Mouse (Mus musculus) MEL (cell line): Measurements from ENCODE around the gene Anapc13. TPM values are rescaled to one million over a fixed set of nuclear protein-coding genes. Genes with fewer than 3 reads are reported as not detected.

ENCODE experiments used
- DNase-seq: peaks from one replicate; pipeline ENCODE4 v3.0.0; 2011; ENCODE audit warnings: low read depth, low spot score
- H3K27ac ChIP-seq: 2 replicates; pipeline ENCODE4 v1.5.1; 2012; ENCODE audit warnings: low read depth, mild to moderate bottlenecking, control low read depth, low read length, moderate library complexity; ENCODE audit not compliant: control insufficient read depth
- H3K27me3 ChIP-seq, 2 experiments: fragments of 150-350 bp in 1 of 2; sonication (generic) in 1 of 2; 2 replicates each; pipeline ENCODE4 v1.6.1; 2012; ENCODE audit warnings: low read length in 2 of 2, mild to moderate bottlenecking in 2 of 2, improper control_type of control experiment in 1 of 2, moderate library complexity in 1 of 2; ENCODE audit not compliant: insufficient read depth in 2 of 2, control insufficient read depth in 1 of 2
- H3K36me3 ChIP-seq, 2 experiments: 2 replicates each; pipeline ENCODE4 v1.6.1; 2012 to 2014; ENCODE audit warnings: low read length in 2 of 2, improper control_type of control experiment in 1 of 2, inconsistent platforms in 1 of 2, mild to moderate bottlenecking in 1 of 2; ENCODE audit not compliant: insufficient read depth in 2 of 2, control insufficient read depth in 1 of 2
- H3K4me1 ChIP-seq, 2 experiments: fragments of 150-350 bp in 1 of 2; sonication (generic) in 1 of 2; 2 replicates each; pipeline ENCODE4 v1.6.1; 2012; ENCODE audit warnings: low read length in 2 of 2, improper control_type of control experiment in 1 of 2, mild to moderate bottlenecking in 1 of 2; ENCODE audit not compliant: insufficient read depth in 2 of 2, control insufficient read depth in 1 of 2
- H3K4me3 ChIP-seq, 2 experiments: fragments of 150-350 bp in 1 of 2; sonication (generic) in 1 of 2; 2 replicates each; pipeline ENCODE4 v1.5.1; 2012; ENCODE audit warnings: low read depth in 2 of 2, low read length in 2 of 2, mild to moderate bottlenecking in 2 of 2, moderate library complexity in 2 of 2, control low read depth in 1 of 2, improper control_type of control experiment in 1 of 2; ENCODE audit not compliant: control insufficient read depth in 1 of 2, insufficient read depth in 1 of 2
- H3K79me2 ChIP-seq: 2 replicates; pipeline ENCODE4 v1.6.1; 2012; ENCODE audit warnings: mild to moderate bottlenecking, low read length, moderate library complexity; ENCODE audit not compliant: control insufficient read depth, poor library complexity, insufficient read depth
- H3K9ac ChIP-seq: 2 replicates; pipeline ENCODE4 v1.6.1; 2012; ENCODE audit warnings: low read depth, mild to moderate bottlenecking, control low read depth, low read length, moderate library complexity; ENCODE audit not compliant: control insufficient read depth, poor library complexity, severe bottlenecking
- H3K9me3 ChIP-seq: fragments of 150-350 bp; sonication (generic); replicated peaks from 2 replicates; pipeline ENCODE4 v1.6.1; 2012; ENCODE audit warnings: mild to moderate bottlenecking, low read length, improper control_type of control experiment, moderate library complexity; ENCODE audit not compliant: insufficient read depth
- CHD1 ChIP-seq: IDR thresholded peaks from 2 replicates; pipeline ENCODE4 v1.6.1; 2012; ENCODE audit warnings: low read depth, mild to moderate bottlenecking, inconsistent platforms, low read length, improper control_type of control experiment
- CHD2 ChIP-seq: IDR thresholded peaks from 2 replicates; pipeline ENCODE4 v1.6.1; 2011; ENCODE audit warnings: low read length, improper control_type of control experiment
- CTCF ChIP-seq, 3 experiments: IDR thresholded peaks in 2 of 3; conservative IDR thresholded peaks in 1 of 3; 2 replicates each; pipeline ENCODE4 v1.5.1; 2011 to 2012; ENCODE audit warnings: low read length in 3 of 3, low read depth in 2 of 3, mild to moderate bottlenecking in 2 of 3, improper control_type of control experiment in 1 of 3, inconsistent platforms in 1 of 3, mixed read lengths in 1 of 3, moderate library complexity in 1 of 3; ENCODE audit not compliant: control insufficient read depth in 1 of 3, insufficient read depth in 1 of 3, poor library complexity in 1 of 3, severe bottlenecking in 1 of 3
- E2F4 ChIP-seq: IDR thresholded peaks from 2 replicates; pipeline ENCODE4 v1.6.1; 2011; ENCODE audit warnings: low read depth, low read length, improper control_type of control experiment, borderline replicate concordance
- ELF1 ChIP-seq: IDR thresholded peaks from 2 replicates; pipeline ENCODE4 v1.6.1; 2014; ENCODE audit warnings: low read depth, mild to moderate bottlenecking, inconsistent platforms, low read length, improper control_type of control experiment, moderate library complexity
- EP300 ChIP-seq, 2 experiments: IDR thresholded peaks; 2 replicates each; pipeline ENCODE4 v1.6.1; 2011; ENCODE audit warnings: improper control_type of control experiment in 2 of 2, low read length in 2 of 2, low read depth in 1 of 2, mild to moderate bottlenecking in 1 of 2
- GABPA ChIP-seq: IDR thresholded peaks from 2 replicates; pipeline ENCODE4 v1.6.1; 2012; ENCODE audit warnings: low read depth, mild to moderate bottlenecking, inconsistent platforms, low read length, improper control_type of control experiment, moderate library complexity
- GATA1 ChIP-seq: IDR thresholded peaks from 2 replicates; pipeline ENCODE4 v1.6.1; 2011; ENCODE audit warnings: low read depth, low read length, improper control_type of control experiment
- HCFC1 ChIP-seq: IDR thresholded peaks from 2 replicates; pipeline ENCODE4 v1.6.1; 2012; ENCODE audit warnings: low read depth, mild to moderate bottlenecking, inconsistent platforms, low read length, improper control_type of control experiment, moderate library complexity
- JUND ChIP-seq: IDR thresholded peaks from 2 replicates; pipeline ENCODE4 v1.6.1; 2011; ENCODE audit warnings: low read depth, mild to moderate bottlenecking, improper control_type of control experiment, low read length
- KAT2A ChIP-seq: conservative IDR thresholded peaks from 2 replicates; pipeline ENCODE4 v1.6.1; 2012; ENCODE audit warnings: low read depth, low read length, improper control_type of control experiment, inconsistent platforms
- MAFK ChIP-seq: IDR thresholded peaks from 2 replicates; pipeline ENCODE4 v1.6.1; 2011; ENCODE audit warnings: low read depth, mild to moderate bottlenecking, low read length, improper control_type of control experiment, borderline replicate concordance
- MEF2A ChIP-seq: IDR thresholded peaks from 2 replicates; pipeline ENCODE4 v1.6.1; 2014; ENCODE audit warnings: low read depth, mild to moderate bottlenecking, inconsistent platforms, low read length, improper control_type of control experiment; ENCODE audit not compliant: poor library complexity, insufficient replicate concordance, severe bottlenecking; ENCODE audit errors: extremely low read depth
- MXI1 ChIP-seq: IDR thresholded peaks from 2 replicates; pipeline ENCODE4 v1.6.1; 2011; ENCODE audit warnings: mild to moderate bottlenecking, low read depth, low read length, improper control_type of control experiment
- MYB ChIP-seq: IDR thresholded peaks from 2 replicates; pipeline ENCODE4 v1.6.1; 2011; ENCODE audit warnings: mild to moderate bottlenecking, low read depth, low read length, improper control_type of control experiment
- MYC ChIP-seq: IDR thresholded peaks from 2 replicates; pipeline ENCODE4 v1.6.1; 2011; ENCODE audit warnings: low read depth, mild to moderate bottlenecking, low read length, improper control_type of control experiment, moderate library complexity
- NELFE ChIP-seq: IDR thresholded peaks from 2 replicates; pipeline ENCODE4 v1.6.1; 2011; ENCODE audit warnings: low read depth, low read length, improper control_type of control experiment
- NRF1 ChIP-seq: IDR thresholded peaks from 2 replicates; pipeline ENCODE4 v1.6.1; 2014; ENCODE audit warnings: low read depth, mild to moderate bottlenecking, inconsistent platforms, low read length, improper control_type of control experiment, moderate library complexity; ENCODE audit not compliant: poor library complexity, insufficient read depth, severe bottlenecking
- POLR2AphosphoS5 ChIP-seq: IDR thresholded peaks from 2 replicates; pipeline ENCODE4 v1.6.1; 2012; ENCODE audit warnings: low read depth, borderline replicate concordance, mild to moderate bottlenecking, inconsistent platforms, low read length, moderate library complexity, mixed read lengths
- RAD21 ChIP-seq: IDR thresholded peaks from 2 replicates; pipeline ENCODE4 v1.6.1; 2011; ENCODE audit warnings: mild to moderate bottlenecking, low read depth, low read length, improper control_type of control experiment
- RCOR1 ChIP-seq: IDR thresholded peaks from 2 replicates; pipeline ENCODE4 v1.6.1; 2012; ENCODE audit warnings: low read depth, mild to moderate bottlenecking, inconsistent platforms, low read length, improper control_type of control experiment
- SIN3A ChIP-seq: IDR thresholded peaks from 2 replicates; pipeline ENCODE4 v1.6.1; 2012; ENCODE audit warnings: low read length, improper control_type of control experiment, inconsistent platforms
- SMC3 ChIP-seq: IDR thresholded peaks from 2 replicates; pipeline ENCODE4 v1.6.1; 2011; ENCODE audit warnings: low read depth, low read length, improper control_type of control experiment
- TBP ChIP-seq: IDR thresholded peaks from 2 replicates; pipeline ENCODE4 v1.8.0; 2011; ENCODE audit warnings: low read depth, low read length, improper control_type of control experiment
- UBTF ChIP-seq: IDR thresholded peaks from 2 replicates; pipeline ENCODE4 v1.6.1; 2012; ENCODE audit warnings: low read depth, mild to moderate bottlenecking, inconsistent platforms, low read length, improper control_type of control experiment, moderate library complexity, borderline replicate concordance; ENCODE audit not compliant: insufficient read depth
- USF1 ChIP-seq: IDR thresholded peaks from 2 replicates; pipeline ENCODE4 v1.6.1; 2014; ENCODE audit warnings: low read depth, mild to moderate bottlenecking, inconsistent platforms, low read length, improper control_type of control experiment, moderate library complexity
- USF2 ChIP-seq, 2 experiments: IDR thresholded peaks; 2 replicates each; pipeline ENCODE4 v1.6.1; 2011 to 2012; ENCODE audit warnings: improper control_type of control experiment in 2 of 2, low read length in 2 of 2, borderline replicate concordance in 1 of 2, inconsistent platforms in 1 of 2, low read depth in 1 of 2, mild to moderate bottlenecking in 1 of 2; ENCODE audit not compliant: insufficient read depth in 1 of 2
- ZMIZ1 ChIP-seq: IDR thresholded peaks from 2 replicates; pipeline ENCODE4 v1.6.1; 2012; ENCODE audit warnings: low read depth, mild to moderate bottlenecking, inconsistent platforms, low read length, improper control_type of control experiment, moderate library complexity
- polyA plus RNA-seq, 2 experiments: library from polyadenylated mRNA; stranded (reverse) in 1 of 2; unstranded in 1 of 2; fragments of >175 nt in 1 of 2; fragments of >200 nt in 1 of 2; gene quantifications; 2 replicates each; pipeline versions ENCODE4 v1.2.1 to v1.2.4; 2012; ENCODE audit warnings: low replicate concordance in 2 of 2, low read depth in 1 of 2; ENCODE audit not compliant: insufficient read length in 2 of 2, insufficient read depth in 1 of 2, missing spikeins in 1 of 2
- total RNA-seq: library from RNA; depleted of rRNA; stranded (reverse); fragments of 300-350 nt; gene quantifications from 2 replicates; pipeline ENCODE4 v1.2.3, GENCODE M21; 2012

The Anapc13 gene
- total and polyA plus RNA-seq, 3 experiments: 89.9 to 113 TPM; not detected in 1

DNA sequence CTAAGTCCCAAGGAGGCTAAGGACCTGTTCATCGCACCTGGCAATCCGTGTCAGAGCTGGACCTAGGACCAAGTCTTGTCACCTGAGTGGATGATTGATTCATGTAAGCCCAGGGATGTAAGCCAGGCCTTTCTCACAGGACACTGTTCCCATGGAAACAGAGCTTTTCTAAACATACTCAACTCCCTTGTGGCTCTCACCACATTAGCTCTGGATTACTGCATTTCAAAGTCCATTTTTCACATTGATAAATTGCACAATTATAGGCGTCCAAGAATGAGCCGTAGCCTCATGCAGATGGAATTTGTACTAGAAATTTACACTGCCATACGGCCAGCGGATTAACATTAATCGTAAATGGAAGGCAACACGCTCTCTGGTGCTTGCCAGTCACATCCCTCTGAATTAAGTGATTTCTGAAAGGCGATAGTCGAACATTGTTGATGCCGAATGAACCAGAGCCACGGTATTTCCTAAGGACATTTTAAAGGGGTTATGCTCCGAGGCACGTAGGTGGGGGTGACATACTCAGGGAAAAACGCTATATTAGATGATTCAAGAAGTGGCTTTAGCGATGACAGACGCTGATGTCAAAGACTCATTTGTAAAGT lies 23.9 kb downstream of the Anapc13 start:
- Histone ChIP-seq H3K9me3 (no peaks in the 10 kb centered on the region), H3K4me1 (no peaks in the 10 kb centered on the region), H3K79me2 (no peaks in the 10 kb centered on the region), H3K36me3 (no peaks in the 10 kb centered on the region), H3K27ac (no peak overlapping the region), H3K9ac (no peak overlapping the region), H3K4me3 (no peak overlapping the region), H3K27me3 (no peaks in the 10 kb centered on the region; a peak in 1 of 4 replicates)
- DNase-seq: no peak
- TF ChIP-seq MAFK (no peak), GATA1 (no peak), USF1 (no peak), SMC3 (no peak), CHD2 (no peak), MXI1 (no peak), SIN3A (no peak), HCFC1 (no peak), CHD1 (no peak), POLR2AphosphoS5 (no peak), ZMIZ1 (no peak), CTCF (IDR thresholded peaks at IDR 0.05 in 2 of 3, conservative IDR thresholded peaks at IDR 0.05 in 1 of 3; ENCODE audit: control insufficient read depth in 1 of 3, insufficient read depth in 1 of 3, low read depth in 2 of 3, low read length in 3 of 3, poor library complexity in 1 of 3, severe bottlenecking in 1 of 3) (no peak), E2F4 (no peak), MEF2A (no peak), ELF1 (no peak), UBTF (no peak), NRF1 (no peak), MYB (no peak), KAT2A (no peak), RAD21 (no peak)

DNA sequence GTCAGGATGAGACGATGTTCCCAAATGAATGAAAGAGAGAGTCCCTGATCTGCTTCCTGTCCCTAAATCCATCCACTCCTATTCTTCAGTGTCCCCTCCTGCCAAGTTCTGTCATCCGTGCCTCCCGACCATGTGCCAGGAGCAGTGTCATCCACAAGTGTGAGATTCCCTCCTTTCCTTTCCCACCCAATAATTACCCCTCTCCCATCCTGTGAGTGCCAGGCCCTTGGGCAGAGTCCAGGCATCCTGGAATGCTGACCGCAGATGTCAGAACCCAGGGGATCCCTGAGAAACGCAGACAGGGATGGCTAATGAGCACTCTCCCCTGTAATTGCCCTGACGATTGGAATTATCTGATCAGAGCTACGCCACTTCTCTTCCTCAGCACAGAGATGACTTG lies 24.5 kb downstream of the Anapc13 start:
- Histone ChIP-seq H3K4me3 (no peak overlapping the region), H3K27me3 (no peaks in the 10 kb centered on the region; a peak in 1 of 4 replicates), H3K36me3 (no peaks in the 10 kb centered on the region), H3K9ac (no peak overlapping the region), H3K4me1 (no peaks in the 10 kb centered on the region), H3K9me3 (no peaks in the 10 kb centered on the region), H3K79me2 (no peaks in the 10 kb centered on the region), H3K27ac (no peak overlapping the region)
- no peak for DNase-seq
- TF ChIP-seq NELFE (no peak), MAFK (no peak), MYC (no peak), NRF1 (no peak), GATA1 (no peak), CTCF (IDR thresholded peaks at IDR 0.05 in 2 of 3, conservative IDR thresholded peaks at IDR 0.05 in 1 of 3; ENCODE audit: control insufficient read depth in 1 of 3, insufficient read depth in 1 of 3, low read depth in 2 of 3, low read length in 3 of 3, poor library complexity in 1 of 3, severe bottlenecking in 1 of 3) (no peak), JUND (no peak), USF1 (no peak), EP300 (IDR thresholded peaks at IDR 0.05; ENCODE audit: low read depth in 1 of 2, low read length in 2 of 2) (no peak), UBTF (no peak), TBP (no peak), RCOR1 (no peak), GABPA (no peak), USF2 (IDR thresholded peaks at IDR 0.05; ENCODE audit: borderline replicate concordance in 1 of 2, insufficient read depth in 1 of 2, low read depth in 1 of 2, low read length in 2 of 2) (no peak), RAD21 (no peak)
